30 mouse cellular contexts compared by ENCODE assay signal in the genomic region with DNA sequence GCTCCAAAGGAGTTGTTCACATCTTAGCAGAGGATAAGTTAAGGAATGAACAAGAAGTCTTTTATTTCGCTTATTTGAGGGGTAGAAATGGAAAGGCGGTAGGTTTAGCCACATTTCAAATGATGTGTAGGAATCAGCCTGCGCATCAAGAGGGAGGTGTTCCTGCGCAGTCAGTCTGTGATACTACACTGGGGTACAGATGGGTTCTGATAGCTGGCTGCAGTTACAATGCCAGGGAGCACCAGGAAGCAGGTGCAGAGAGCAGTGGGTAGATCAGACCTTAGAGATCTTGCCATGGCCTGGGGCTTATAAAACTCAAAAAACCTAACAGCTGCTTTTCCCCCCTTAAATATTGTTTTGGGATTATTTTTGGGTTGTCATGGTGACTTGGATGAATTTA. TPM values are rescaled to one million over a fixed set of nuclear protein-coding genes. Genes with fewer than 3 reads are reported as not detected.
A peak's percentile ranks its signal among the peaks of the same experiment; 100 is the strongest.
DNase-seq lines count a peak whose midpoint lies in the region; ATAC-seq and TF ChIP-seq lines count a peak whose summit lies in the region.
"Had no signal": no experiment of that assay in that cellular context is flagged by ENCODE, and none has a peak within 500 bp of the region (broad histone marks: within the 10 kb centered on the region; RNA-seq: fewer than 3 reads in every experiment).

No protein-coding gene starts in this region.

- intact Hi-C loops in heart, postnatal 25 days (cut with DNase I) = no loop called here
- intact Hi-C loops in left cerebral cortex, adult 2 months (cut with DNase I) = no loop called here

- H3K4me1 ChIP-seq in midbrain, embryonic 13.5 days (replicated peaks) = no peaks in the 10 kb centered on the region
- H3K4me1 ChIP-seq: embryonic facial prominence, embryonic 10.5 days; embryonic facial prominence, embryonic 13.5 days; forebrain, embryonic 12.5 days; forebrain, embryonic 15.5 days; heart, embryonic 12.5 days; heart, embryonic 15.5 days had no signal

- no peak overlapping the region for H3K4me2 ChIP-seq in midbrain, embryonic 13.5 days (replicated peaks)
- H3K4me2 ChIP-seq: embryonic facial prominence, embryonic 13.5 days; forebrain, embryonic 12.5 days; forebrain, embryonic 15.5 days; heart, embryonic 12.5 days; heart, embryonic 15.5 days; hindbrain, embryonic 14.5 days had no signal

- H3K27ac ChIP-seq in left cerebral cortex, adult 2 months = peak overlapping the region; percentile 26; the same call in 1 of the 2 replicates
- no peak overlapping the region for H3K27ac ChIP-seq in midbrain, embryonic 13.5 days
- H3K27ac ChIP-seq: embryonic facial prominence, embryonic 10.5 days; embryonic facial prominence, embryonic 13.5 days; forebrain, embryonic 12.5 days; forebrain, embryonic 15.5 days; heart, embryonic 15.5 days; hindbrain, embryonic 14.5 days; hindbrain, postnatal 0 days had no signal

- H3K36me3 ChIP-seq in midbrain, embryonic 13.5 days = peaks cover 79% of the 10 kb centered on the region

- H3K27me3 ChIP-seq in midbrain, embryonic 13.5 days = no peaks in the 10 kb centered on the region
- H3K27me3 ChIP-seq: CH12.LX; embryonic facial prominence, embryonic 13.5 days; forebrain, embryonic 12.5 days; forebrain, embryonic 15.5 days; heart, embryonic 12.5 days; heart, embryonic 15.5 days; Patski had no signal

- WGBS in midbrain, embryonic 13.5 days = 94% methylated on average over 4 of the region's 4 CpGs

- TF ChIP-seq CTCF in left cerebral cortex, adult 2 months (IDR thresholded peaks at IDR 0.05) = no peak

- peak; percentile 77 for DNase-seq in heart, adult 11 months
- DNase-seq in heart, postnatal 25 days (ENCODE audit: low spot score) = no peak
- no peak for DNase-seq in left cerebral cortex, adult 2 months (ENCODE audit: extremely low spot score in 1 of 2, low spot score in 2 of 2)
- no peak for DNase-seq in left cerebral cortex, adult 8-10 months (ENCODE audit: low spot score in 2 of 2)
- peak; percentile 20 for DNase-seq in brain, adult 2 months (ENCODE audit: low read depth, low spot score)
- DNase-seq: B cell, adult 2 months; cerebellum, adult 11 months; cerebellum, adult 2 months; cerebellum, adult 9-11 months; cerebellum, postnatal 25 days; embryo, embryonic 11 days; gastrocnemius, adult 2 months; gastrocnemius, postnatal 14 days; heart, adult 18-20 months; heart, postnatal 10 days; heart, postnatal 4 days had no signal

- ATAC-seq in midbrain, embryonic 13.5 days = no peak
- ATAC-seq: forebrain, embryonic 15.5 days; hindbrain, postnatal 0 days; inflammation-experienced regulatory T-cells, adult 6 months; Patski had no signal

- H3K9me3 ChIP-seq in midbrain, embryonic 13.5 days = no peaks in the 10 kb centered on the region
- H3K9me3 ChIP-seq: embryonic facial prominence, embryonic 10.5 days; embryonic facial prominence, embryonic 13.5 days; forebrain, embryonic 12.5 days; forebrain, embryonic 15.5 days; G1E; heart, embryonic 12.5 days; heart, embryonic 15.5 days had no signal

- no peak overlapping the region for H3K9ac ChIP-seq in midbrain, embryonic 13.5 days (replicated peaks)
- H3K9ac ChIP-seq: embryonic facial prominence, embryonic 13.5 days; forebrain, embryonic 12.5 days; forebrain, embryonic 15.5 days; heart, embryonic 12.5 days; heart, embryonic 15.5 days; hindbrain, embryonic 14.5 days had no signal

- H3K4me3 ChIP-seq in left cerebral cortex, adult 2 months = no peak overlapping the region
- H3K4me3 ChIP-seq in midbrain, embryonic 13.5 days (replicated peaks) = no peak overlapping the region
- H3K4me3 ChIP-seq: embryonic facial prominence, embryonic 10.5 days; embryonic facial prominence, embryonic 13.5 days; erythroblast, embryonic 14.5 days; forebrain, embryonic 12.5 days; forebrain, embryonic 15.5 days; gastrocnemius, adult 2 months; heart, embryonic 12.5 days; heart, embryonic 15.5 days had no signal

RNA-seq across cellular contexts. Expression of a gene that starts 49.9 kb away (rescaled TPM):
- under 1 TPM; 0.29 to 0.34 TPM for total RNA-seq in heart, postnatal 25 days (2021)
- 10 to 100 TPM; 81.1 to 83.1 TPM for total RNA-seq in left cerebral cortex, adult 2 months (2021)
- 10 to 100 TPM; 80.5 to 86.0 (median 81.1) TPM for total RNA-seq in left cerebral cortex, adult 8-10 months (2022)
- polyA plus RNA-seq in midbrain, embryonic 13.5 days (2015; fragmentation: Nextera tagmentation; extraction: Ambion mirVana) = 55.0 and 55.5 TPM in 2 replicates
- polyA plus RNA-seq: G1E had no signal

Comparison
In these comparisons a context has a peak if more than half of its experiments do, and no peak if none do; other contexts are left out.
1. DNase-seq: peak in heart, adult 11 months (single experiment) and brain, adult 2 months (single experiment); none in heart, postnatal 25 days (single experiment), left cerebral cortex, adult 2 months (0 of 2) and left cerebral cortex, adult 8-10 months (0 of 2).
2. RNA of a gene that starts 49.9 kb away (total RNA-seq): 81.1 to 83.1 TPM in left cerebral cortex, adult 2 months and 80.5 to 86.0 TPM in left cerebral cortex, adult 8-10 months; 0.29 to 0.34 TPM in heart, postnatal 25 days; every median in the first group is over 10 times any median in the second.